Mouse (Mus musculus) megakaryocyte, adult 5-6 weeks (primary cell): ENCODE results near the gene Tmem178. TPM values are rescaled to one million over a fixed set of nuclear protein-coding genes. Genes with fewer than 3 reads are reported as not detected.
"Not testable (repeated sequence)": the region's sequence is repeated elsewhere in the genome, so short reads cannot be mapped to it uniquely, and the experiment has no call there.

Source experiments
- ATAC-seq: 2 replicates; pipeline ENCODE4 v1.8.0; 2016; ENCODE audit warnings: mild to moderate bottlenecking, inconsistent platforms; ENCODE audit not compliant: poor library complexity, severe bottlenecking
- total RNA-seq, 2 experiments: library from RNA; stranded (forward) in 1 of 2; stranded (reverse) in 1 of 2; fragments of 153-499, 151-499 nt in 1 of 2; fragments of 221-1000, 200-1000 nt in 1 of 2; gene quantifications; 2 replicates each; pipeline versions ENCODE4 v1.2.3 to v1.2.4; 2015 to 2017

Tmem178 gene
- total RNA-seq, 2 experiments from 2014 or later = 0.62 to 2.4 TPM

DNA sequence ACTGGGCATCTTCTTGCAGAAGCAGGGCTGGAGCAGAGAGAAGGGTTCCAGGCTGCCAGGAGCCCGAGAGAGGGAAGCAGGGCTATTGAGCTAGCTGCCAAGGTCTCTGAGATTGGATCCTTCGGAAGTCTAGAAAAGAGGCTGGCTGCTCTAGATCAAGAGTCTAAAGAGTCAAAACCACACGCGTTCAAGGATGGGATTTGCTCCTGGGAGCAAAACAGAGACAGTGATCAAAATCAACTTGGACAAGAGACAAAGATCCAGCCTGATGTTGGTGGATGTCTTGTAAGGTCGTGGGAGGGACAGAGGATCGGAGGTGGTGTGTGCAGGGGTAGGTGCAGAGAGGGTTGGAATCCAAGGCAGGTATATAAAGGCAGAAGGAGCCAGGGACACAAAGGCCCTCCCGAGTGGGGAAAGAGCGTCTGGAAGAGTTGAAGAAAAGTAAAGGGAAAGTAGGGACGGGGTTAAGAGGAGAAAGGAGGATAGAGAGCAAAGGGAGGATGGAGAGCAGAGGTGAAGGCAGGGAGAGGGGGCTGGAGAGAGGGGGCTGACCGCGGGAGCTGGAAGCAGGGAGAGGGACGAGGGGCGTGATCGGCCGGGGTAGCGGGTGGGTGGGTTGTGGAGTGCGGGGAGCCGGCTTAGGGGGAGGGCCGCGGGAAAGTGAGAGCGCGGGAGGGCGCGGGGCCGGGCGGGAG is 450 bp upstream of the Tmem178 start:
- no peak for ATAC-seq

DNA sequence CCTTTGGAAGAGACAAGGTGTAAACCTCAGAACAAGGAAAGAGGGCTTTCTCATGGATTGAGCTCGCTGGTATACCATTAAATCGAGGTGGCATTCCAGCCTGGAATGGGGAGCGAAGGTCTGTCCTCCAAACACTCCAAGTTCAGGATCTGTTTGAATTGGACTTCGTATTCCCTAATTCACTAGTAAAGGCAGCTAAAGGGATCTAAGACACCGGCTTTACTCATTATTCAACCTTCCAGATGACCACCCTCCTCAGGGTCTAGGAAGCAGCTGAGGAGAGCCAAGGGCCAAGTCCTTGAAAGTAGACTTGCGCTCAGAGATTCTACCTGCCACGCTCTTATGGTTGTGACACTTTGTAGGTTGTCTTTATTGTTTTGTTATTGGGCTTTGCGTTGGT is 1.1 kb downstream of the Tmem178 start:
- not testable (repeated sequence) for ATAC-seq

DNA sequence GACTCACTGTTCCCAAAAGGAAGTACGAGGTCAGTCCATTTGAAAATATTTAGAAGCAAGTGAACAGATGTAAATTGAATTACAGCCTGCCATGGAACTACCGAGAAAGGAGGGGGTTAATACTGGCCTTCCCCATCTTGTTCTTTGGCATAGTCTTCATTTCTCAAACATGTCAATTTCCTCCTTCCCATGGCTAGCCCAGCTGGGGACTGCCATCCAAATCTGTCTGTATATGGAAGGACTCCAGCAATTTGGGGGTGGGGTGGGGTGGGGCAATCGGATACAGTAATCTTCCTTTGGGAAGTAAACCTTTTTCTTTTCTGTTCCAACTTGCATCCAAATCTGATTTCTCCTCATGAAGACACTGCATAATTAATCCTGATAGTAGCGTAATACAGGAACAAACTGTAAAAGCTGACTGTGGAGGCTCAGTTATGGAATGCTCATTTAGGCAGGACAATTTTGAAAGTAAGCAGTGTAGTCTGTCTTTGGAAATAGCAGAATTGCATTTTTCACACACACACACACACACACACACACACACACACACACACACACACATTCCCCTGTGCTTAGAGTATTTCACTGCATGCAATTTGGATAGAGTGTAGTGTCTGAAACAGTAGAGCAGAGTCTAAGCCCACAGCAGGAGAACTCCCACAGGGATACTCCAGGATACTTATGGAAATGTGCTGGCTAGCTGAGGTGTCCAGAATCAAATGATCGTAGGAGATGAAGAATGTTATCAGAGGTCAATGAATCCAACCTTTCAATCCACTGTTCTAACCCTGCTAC is 1.9 kb downstream of the Tmem178 start:
- ATAC-seq = no peak

DNA sequence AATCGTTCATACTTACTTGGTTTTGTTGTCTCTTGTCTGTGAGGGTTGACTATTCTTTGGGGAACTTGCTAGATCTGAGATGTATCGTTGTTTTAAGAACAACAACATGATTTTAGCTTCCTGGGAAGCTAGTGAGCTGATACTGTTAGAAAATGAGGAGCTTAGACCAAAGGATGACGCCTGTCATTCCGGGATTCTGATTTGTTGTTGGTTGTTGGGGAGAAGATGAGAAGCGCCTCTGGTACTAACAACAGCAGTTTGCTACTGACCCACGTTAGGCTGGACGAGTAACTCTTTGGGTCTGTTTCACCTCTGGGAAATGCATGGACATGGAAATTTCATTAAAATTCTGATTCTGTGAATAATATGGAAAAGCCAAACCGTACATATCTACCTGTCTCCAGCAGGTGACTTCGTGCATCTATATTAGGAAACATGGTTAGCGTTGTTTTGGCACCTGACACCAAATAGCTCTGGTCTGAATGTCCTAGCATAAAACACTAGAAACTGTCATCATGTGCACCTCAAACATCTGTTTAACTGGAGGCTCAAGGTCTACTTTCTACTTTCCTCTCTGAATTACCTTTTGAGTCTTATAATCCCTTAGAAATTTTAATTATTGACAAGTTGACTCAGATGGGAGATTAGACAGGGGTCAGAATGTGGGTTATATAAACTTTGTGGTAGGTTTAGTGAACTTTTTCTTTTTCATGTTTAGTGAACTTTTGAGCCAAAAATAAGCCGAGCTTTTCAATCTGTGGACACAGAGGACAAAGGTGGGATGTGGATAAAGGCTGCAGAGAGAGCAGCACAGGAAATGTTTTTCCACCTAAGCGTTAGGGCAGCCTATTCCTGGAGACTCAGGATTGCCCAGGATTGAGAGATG is 2.9 kb downstream of the Tmem178 start:
- no peak for ATAC-seq

DNA sequence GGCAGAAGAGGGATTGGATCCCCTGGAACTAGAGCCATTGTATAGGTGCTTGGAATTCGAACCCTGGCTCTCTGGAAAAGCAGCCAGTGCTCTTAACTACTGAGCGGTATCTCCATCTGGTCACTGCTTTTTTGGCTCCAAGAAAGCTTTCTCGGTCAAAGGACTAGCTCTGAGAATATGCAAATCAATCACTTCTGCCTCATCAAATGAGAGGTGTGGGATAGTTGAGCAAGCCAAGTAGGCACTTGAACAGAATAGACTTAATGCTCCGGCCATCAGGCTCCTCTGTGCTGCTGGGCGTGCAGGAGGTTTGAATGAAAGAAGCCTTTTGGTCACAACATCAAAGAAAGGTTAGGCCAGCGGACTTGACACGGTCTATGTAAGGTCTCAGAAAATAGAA is 5.0 kb downstream of the Tmem178 start:
- no peak for ATAC-seq

DNA sequence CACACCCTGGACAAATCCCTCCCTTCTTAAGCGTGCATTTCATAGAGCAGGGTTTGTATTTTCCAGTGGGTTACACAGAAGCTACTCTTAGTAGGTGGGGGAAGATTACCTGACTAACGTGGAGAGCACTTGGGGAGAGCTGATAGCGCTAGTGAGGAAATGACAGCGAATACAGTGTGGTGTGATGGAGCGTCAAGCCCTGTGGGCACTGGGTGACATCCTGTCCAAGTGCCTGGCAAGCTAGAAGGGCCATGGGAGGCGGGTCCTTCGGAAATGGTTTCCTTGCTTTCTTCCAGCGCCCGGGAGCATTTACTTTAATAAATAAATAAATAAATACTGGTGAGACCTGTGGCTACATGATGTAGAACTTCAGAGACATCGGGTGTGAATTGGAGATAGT is 5.5 kb downstream of the Tmem178 start:
- no peak for ATAC-seq

DNA sequence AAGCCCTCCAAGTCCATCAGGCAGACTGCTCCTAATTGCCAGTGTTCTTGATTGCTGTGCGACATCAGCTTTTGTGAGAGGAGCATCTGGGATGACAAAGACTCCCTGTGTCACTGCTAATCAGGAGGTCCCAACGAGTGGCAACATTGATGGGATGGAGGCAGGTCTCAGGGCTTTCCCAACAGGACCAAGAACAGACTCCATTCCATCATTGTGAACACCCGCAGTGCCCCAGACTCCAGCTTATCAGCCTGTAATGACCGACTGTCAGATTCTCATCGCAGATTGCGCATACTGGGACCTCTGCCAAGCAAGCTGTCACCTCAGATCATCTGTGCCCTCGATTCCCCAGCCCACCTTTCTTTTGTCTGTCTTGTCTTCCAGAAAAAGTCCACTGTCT is 7.9 kb downstream of the Tmem178 start:
- no peak for ATAC-seq

DNA sequence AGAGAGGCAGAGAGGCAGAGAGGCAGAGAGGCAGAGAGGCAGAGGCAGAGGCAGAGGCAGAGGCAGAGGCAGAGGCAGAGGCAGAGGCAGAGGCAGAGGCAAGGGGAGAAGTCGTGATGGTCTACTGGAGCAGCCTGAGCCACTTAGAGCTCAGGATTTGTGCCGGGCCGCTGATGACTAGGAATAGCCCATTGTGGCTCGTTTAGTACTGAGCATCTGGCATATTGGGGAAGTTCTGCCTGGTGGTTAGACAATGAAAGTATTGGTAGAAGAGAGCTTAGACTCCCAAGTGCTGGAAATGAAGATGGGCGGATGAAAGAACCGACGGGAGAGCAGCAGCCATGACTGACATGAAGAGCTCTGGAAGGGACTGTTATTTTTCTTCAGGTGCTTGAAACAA is 11.0 kb downstream of the Tmem178 start:
- ATAC-seq = peak; percentile 70

DNA sequence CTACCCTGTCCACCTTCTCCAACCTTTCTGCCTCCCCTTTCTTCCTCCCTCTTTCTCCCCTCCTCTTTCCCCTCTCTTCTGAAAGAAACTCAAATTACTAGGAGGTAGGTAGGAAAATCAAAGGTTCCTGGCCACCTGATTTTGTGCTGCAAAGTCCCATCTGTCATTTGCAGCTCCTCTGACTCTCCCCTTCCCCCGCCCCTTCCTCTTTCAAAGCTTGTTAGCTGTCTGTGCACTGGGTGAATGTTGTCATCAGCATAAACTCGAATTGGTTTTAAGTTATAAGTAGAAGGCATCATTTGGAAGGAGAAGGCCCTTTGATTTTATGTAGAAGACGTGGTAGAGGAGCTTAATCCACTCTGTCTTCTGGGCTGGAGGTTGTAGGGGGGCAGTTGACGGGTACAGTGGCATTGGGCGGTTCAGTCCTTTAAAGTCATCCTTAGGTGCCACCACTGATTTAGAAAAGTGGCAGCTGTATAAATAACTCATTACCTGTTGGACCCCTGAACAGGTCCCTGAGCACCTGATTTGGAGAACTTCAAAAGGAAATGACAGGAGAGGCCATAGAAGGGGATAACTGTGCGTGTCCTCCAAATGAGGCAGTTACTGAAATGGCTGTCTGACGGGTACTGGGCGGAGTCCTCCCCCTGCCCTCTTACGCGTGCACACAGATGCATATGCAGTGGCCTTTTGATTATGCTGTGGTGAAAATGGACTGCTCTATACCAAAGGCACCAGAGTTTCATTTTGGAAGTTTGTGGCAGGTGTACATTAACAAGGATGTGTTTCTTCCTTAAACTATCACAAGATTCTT is 11.8 kb downstream of the Tmem178 start:
- peak; percentile 58 for ATAC-seq

DNA sequence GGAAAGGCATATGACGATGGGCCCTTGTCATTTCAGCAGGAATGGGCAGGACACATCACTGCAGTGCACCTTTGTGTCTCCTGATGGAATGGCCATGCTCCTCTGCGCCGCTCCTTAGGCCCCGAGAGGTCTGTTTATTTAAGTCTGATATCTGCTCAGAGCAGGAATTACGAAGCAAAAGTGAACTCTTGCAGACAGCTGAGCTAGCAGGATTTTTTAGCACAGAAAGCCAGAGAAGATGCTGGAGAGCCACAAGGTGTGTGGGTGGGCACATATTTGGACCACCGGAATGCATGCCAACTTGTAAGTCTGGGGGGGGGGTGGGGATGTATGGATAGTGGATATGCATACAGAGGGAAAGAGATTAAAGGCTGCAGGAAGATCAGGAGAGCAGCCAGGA is 13.9 kb downstream of the Tmem178 start:
- no peak for ATAC-seq

DNA sequence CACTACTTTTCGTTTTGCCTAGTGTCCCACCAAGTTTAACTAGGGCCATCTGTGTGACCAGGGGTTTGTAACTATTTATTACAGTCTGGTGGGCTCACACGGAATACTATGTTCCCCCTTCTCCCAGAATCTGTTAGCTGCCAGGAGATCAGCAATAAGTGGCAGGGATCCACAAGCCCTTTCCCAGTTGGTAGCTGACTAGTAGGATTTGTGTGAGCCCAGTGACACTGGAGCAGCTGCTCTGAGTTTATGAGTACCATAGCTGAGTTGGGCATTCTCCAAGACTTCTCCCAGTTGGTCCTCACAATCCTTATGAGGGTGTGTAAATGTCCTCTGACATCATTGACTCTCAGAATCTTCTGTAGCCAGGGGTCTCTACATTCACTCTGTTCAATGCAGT is 15.4 kb downstream of the Tmem178 start:
- ATAC-seq = no peak

DNA sequence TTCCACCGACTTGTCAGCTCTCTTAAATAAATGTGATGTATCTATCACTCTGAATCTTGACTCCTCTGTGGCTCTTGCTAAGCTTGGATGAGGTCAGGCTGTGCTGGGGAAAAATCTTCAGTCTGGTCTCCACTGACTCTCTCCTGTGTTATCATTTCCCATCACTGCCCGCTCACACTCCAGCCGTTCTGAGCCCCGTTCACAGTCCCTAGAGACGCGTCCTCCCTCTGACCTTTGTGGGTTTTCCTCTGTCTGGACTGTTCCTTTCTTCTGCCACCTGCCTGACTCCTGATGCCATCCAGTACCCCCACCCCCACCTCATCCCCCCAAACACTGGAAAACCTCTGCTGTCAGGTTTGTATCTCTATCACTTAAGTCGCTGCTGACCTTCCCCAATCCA is 23.0 kb downstream of the Tmem178 start:
- ATAC-seq = no peak

DNA sequence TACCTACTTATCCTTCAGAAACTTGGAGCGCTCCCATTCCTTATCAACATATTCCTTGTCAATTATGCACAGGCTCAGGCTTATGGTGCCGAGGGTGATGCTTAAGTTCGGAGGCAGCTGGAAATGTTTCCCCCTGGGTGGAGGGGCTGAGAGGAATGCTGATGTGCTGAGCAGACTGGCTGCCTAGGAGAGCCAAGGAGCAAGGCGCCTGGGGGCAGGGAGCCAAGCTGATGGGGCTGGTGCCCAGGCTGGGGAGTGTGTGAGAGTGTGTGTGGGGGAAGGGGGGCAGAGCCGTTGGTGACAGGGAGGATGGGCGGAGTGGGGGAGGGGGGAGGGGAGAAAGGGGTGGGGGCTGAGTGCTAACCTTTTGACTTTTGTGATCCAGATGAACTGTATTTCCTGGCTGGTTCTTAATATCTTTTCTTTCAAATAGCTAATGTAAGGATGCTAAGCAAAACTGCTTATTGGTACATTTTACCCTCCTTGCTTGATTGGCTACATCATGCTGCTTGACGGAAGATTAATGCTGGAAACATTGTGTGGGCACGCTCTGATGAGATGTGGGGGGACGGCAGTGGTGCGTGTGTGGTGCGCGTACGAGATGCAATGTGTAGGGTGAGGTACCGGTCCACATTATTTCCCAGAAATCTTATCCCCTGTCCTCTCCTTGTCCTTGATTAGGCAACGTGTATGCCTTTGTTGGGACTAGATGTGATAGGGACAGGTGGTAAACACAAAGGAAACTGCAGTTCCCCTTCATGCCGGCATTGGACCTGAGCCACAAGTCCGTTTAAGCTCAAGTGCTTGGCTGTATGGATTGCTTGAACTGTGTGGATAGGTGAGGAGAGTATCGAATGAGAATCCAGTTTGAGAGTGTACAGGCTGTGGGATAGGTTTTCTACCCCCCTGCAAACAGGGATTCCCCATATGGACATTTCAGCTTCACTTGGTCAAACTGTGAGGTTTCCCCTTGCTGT is 25.5 kb downstream of the Tmem178 start:
- no peak for ATAC-seq

DNA sequence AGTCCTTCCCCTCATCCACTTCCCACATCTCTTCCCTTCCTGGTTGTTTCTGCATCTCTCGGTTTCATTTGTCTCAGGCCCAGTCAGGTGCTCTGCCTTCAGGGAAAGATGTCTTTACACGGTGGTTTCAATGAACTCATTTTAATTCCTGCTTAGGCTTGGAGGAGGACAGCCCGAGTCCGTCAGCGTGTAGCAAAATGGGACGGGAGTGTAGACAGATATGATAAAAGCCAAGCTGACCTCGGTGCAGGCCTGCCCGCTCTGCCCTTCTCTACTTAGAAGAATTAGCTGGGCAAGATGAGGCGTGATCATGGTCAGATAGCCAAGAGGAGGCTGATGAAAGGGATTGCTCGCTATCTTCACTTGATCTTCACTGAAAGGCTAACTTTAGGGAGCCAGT is 26.3 kb downstream of the Tmem178 start:
- ATAC-seq = no peak

DNA sequence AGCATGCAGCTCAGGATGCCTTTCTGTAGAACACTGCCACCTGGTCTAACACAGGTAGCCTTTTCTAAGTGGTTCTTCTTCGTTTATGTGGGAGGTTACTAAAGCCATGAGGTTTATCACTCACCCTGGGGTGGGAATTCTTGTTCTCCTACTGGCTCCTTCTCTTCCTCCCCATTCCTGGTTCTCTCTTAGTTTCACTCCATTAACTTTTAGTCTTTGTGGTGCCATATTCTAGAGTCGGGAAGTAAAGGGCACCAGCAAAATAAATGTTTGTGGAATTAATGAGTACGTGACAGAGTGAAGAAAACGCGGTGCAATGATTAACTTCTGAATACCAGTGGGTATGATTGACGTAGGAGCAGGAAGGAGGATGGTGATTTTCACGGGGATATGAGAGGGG is 28.5 kb downstream of the Tmem178 start:
- no peak for ATAC-seq

DNA sequence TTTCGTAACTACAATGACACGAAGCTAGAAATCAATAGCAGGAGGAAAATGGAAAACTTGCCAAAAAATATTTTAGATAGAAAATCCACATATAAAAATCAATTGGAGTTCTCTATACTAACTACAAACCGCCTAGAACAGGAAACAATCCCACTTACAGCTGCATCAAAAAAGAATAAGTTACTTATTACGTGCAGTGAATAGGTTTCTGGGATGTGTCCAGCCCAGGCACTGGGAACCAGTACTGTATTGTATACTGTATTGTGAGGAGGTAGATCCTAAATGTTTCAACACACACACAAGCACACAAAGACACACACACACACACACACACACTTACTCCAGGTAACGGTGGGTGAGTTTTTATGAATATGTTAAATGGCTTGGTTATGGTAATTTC is 32.8 kb downstream of the Tmem178 start:
- no peak for ATAC-seq

DNA sequence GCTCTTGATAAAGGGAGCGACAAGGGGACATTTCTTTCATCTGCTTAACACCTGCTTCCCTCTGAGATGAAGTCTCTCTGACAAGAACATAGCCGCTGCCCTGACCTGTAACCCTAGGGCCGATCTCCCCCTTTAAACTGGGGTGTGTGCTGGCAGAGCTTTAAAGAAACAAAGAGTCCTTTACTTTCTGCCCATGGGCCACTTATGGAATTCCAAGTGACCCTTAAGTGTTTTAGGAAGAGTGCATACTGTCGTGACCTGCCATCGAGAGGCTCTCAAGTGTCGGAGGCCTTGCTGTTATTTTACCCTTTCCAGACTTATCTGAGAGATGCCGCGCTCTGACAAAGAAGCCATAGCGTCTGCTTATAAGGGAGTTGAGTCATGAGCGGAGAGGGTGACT is 35.7 kb downstream of the Tmem178 start:
- no peak for ATAC-seq

DNA sequence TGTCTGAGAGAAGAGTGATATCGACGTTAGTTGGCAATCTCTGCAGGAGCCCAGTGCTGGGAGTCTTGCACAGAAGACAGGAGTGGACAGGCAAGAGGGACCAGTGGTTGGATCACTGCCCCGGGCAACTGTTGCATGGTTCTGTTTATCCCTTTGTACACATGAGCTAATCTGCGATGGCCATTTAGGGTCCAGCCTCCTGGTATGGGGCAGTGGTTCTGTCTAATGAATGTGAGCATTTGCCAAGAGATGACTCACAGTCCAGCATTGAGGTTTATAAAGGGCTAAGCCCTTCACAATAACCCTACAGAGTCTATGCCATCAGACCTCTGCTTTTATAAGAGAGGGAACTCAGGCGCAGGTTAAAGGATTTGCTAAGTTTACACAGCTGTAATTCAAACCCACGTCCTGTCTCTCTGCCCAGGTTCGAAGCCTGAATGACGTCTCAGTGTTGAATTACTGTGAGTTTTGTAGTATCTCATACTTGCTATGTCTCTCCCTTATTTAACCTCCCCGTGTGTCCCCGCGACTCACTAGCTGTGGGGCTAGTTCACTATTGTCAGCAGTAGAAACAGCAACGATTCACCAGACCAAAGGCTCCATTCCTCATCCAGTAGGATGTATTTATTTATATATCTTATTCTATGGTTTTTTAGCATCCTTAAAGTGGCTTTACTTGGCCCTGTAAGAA is 37.4 kb downstream of the Tmem178 start:
- no peak for ATAC-seq

DNA sequence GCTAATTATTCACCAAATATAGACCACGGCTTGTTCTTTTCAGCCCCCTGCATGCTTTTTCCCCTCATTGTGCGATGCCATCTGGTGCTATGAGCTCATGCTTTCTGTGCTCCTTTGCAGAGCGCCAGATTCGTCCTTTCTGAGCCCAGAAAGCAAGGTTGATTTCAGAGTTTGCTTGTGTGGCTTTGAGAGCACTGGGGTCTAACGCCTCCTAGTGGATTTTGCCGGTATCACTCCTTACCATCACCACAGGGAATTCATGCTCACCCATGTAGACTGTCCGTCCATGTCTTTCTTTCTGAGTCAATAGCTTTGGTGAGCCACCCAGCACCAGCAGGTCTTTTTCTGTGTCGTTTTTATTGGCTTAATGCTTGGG is 38.0 kb downstream of the Tmem178 start:
- peak; percentile 83 for ATAC-seq
